Mouse (Mus musculus) stomach, postnatal 0 days (tissue): ENCODE results near the gene Ccdc14. TPM values are rescaled to one million over a fixed set of nuclear protein-coding genes. Genes with fewer than 3 reads are reported as not detected.
"Not testable (repeated sequence)": the region's sequence is repeated elsewhere in the genome, so short reads cannot be mapped to it uniquely, and the experiment has no call there.

ENCODE experiments used
- ATAC-seq: fragments of 200-750 bp; cut with Nextera tagmentation; 2 replicates; pipeline ENCODE4 v1.8.0; 2017; ENCODE audit not compliant: low FRiP score, low TSS enrichment
- DNase-seq: peaks from one replicate; pipeline ENCODE4 v3.0.0-alpha.2; 2016; ENCODE audit warnings: low spot score
- H3K27ac ChIP-seq: fragments of 300-500 bp; sonication (generic); replicated peaks from 2 replicates; pipeline ENCODE4 v1.5.1; 2014; ENCODE audit warnings: mild to moderate bottlenecking, control low read depth
- H3K27me3 ChIP-seq: fragments of 300-500 bp; sonication (generic); 2 replicates; pipeline ENCODE4 v1.6.1; 2014; ENCODE audit warnings: low read length; ENCODE audit not compliant: control insufficient read depth, insufficient read depth
- H3K36me3 ChIP-seq: fragments of 300-500 bp; sonication (generic); 2 replicates; pipeline ENCODE4 v1.6.1; 2014; ENCODE audit warnings: low read length, mixed read lengths; ENCODE audit not compliant: control insufficient read depth, insufficient read depth
- H3K4me1 ChIP-seq: fragments of 300-500 bp; sonication (generic); replicated peaks from 2 replicates; pipeline ENCODE4 v1.6.1; 2014; ENCODE audit warnings: antibody characterized with exemption; ENCODE audit not compliant: control insufficient read depth, insufficient read depth
- H3K4me2 ChIP-seq: fragments of 300-500 bp; sonication (generic); replicated peaks from 2 replicates; pipeline ENCODE4 v1.6.1; 2014; ENCODE audit warnings: low read depth, mild to moderate bottlenecking, control low read depth, moderate library complexity
- H3K4me3 ChIP-seq: fragments of 300-500 bp; sonication (generic); 2 replicates; pipeline ENCODE4 v1.5.1; 2014; ENCODE audit warnings: low read depth, low read length, control low read depth
- H3K9ac ChIP-seq: fragments of 300-500 bp; sonication (generic); 2 replicates; pipeline ENCODE4 v1.6.1; 2014; ENCODE audit warnings: mild to moderate bottlenecking, low read length, control low read depth, mixed read lengths
- H3K9me3 ChIP-seq: fragments of 300-500 bp; sonication (generic); 2 replicates; pipeline ENCODE4 v1.6.1; 2016; ENCODE audit warnings: low read length; ENCODE audit not compliant: control insufficient read depth
- CTCF ChIP-seq: IDR thresholded peaks from 2 replicates; pipeline ENCODE4 v1.5.1; 2016; ENCODE audit warnings: antibody characterized with exemption, low read depth, mild to moderate bottlenecking, moderate library complexity
- EP300 ChIP-seq: optimal IDR thresholded peaks from 2 replicates; pipeline ENCODE3; 2016; ENCODE audit warnings: antibody characterized with exemption
- WGBS: fragments of 180-500 bp; shearing (Covaris S2); extraction: QIAGEN DNeasy Blood & Tissue Kit; methylation state at CpG from one replicate; pipeline ENCODE4 v1.1.7; 2014; 5-methylcytosine and 5-hydroxymethylcytosine counted together
- polyA plus RNA-seq: library from polyadenylated mRNA; unstranded; fragments of >200 nt; fragmentation: Nextera tagmentation; extraction: Ambion mirVana; gene quantifications from 2 replicates; pipeline ENCODE4 v1.2.1, GENCODE M21; 2015

Gene Ccdc14
- polyA plus RNA-seq, 1 experiment from 2014 or later, result 1.8 TPM

- 16% methylated on average over 7 of the region's 7 CpGs for WGBS
- H3K9ac ChIP-seq, result no peak overlapping the region
- H3K36me3 ChIP-seq, result no peaks in the 10 kb centered on the region
- no peak overlapping the region for H3K27ac ChIP-seq
- peak; percentile 85 for DNase-seq
- TF ChIP-seq EP300, result no peak
- TF ChIP-seq CTCF, result peak; percentile 93
- ATAC-seq, result peak; percentile 90
- no peak overlapping the region for H3K4me2 ChIP-seq
- no peak overlapping the region for H3K4me3 ChIP-seq
- no peaks in the 10 kb centered on the region for H3K9me3 ChIP-seq
- H3K27me3 ChIP-seq, result no peaks in the 10 kb centered on the region
- no peaks in the 10 kb centered on the region for H3K4me1 ChIP-seq
These were observed 9.9 kb downstream of the Ccdc14 start for GRCm38 (mm10) chr16:34700165-34700827.

- Histone ChIP-seq H3K27ac (no peak overlapping the region), H3K27me3 (no peaks in the 10 kb centered on the region), H3K4me3 (no peak overlapping the region), H3K4me1 (no peaks in the 10 kb centered on the region), H3K4me2 (no peak overlapping the region), H3K9me3 (no peaks in the 10 kb centered on the region), H3K9ac (no peak overlapping the region), H3K36me3 (no peaks in the 10 kb centered on the region)
- WGBS, result 49% methylated on average over 6 of the region's 6 CpGs
- no peak for TF ChIP-seq CTCF
- no peak for TF ChIP-seq EP300
- no peak for DNase-seq
- 0 out of 2 replicates have a peak, but pooled peaks have one; percentile 26 for ATAC-seq
These were observed 10.4 kb downstream of the Ccdc14 start for GRCm38 (mm10) chr16:34700828-34701216.

GRCm38 (mm10) chr16:34706019-34706418 is 15.6 kb downstream of the Ccdc14 start:
- Histone ChIP-seq H3K4me3 (no peak overlapping the region), H3K9me3 (no peaks in the 10 kb centered on the region), H3K36me3 (no peaks in the 10 kb centered on the region), H3K4me2 (no peak overlapping the region), H3K9ac (no peak overlapping the region), H3K4me1 (no peaks in the 10 kb centered on the region), H3K27me3 (no peaks in the 10 kb centered on the region), H3K27ac (peak overlapping the region; percentile 88)
- DNase-seq (no peak), ATAC-seq (no peak; the same call in 1 of the 2 replicates)
- no peak for TF ChIP-seq EP300
- TF ChIP-seq CTCF, result no peak
- WGBS, result 43% methylated on average over 2 of the region's 2 CpGs

DNA sequence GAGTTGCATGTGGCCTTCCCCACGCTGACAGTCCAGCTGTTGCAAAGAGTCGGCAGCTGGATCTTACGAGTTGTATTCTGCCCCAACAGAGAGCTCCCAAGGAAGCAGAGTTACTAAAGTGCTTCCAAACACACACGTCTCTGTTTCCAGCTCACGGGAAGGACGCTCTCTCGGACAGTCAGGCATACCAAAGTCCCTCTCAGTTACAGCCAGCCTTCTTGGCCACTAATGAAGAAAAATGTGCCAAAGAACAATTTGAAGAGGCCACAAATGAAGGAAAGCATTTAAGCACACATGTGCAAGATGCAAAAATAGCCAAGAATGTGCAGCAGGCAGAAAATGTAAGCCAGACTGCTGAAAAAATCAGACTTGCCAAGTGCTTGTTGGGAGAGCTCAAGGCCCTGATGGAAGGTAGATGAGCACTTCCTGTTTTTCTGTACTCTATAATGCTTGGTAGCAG is 16.1 kb downstream of the Ccdc14 start:
- DNase-seq (no peak), ATAC-seq (peak; percentile 56; the same call in 1 of the 2 replicates)
- Histone ChIP-seq H3K9me3 (no peaks in the 10 kb centered on the region), H3K27me3 (no peaks in the 10 kb centered on the region), H3K27ac (peak overlapping the region; percentile 88), H3K9ac (no peak overlapping the region), H3K4me2 (no peak overlapping the region), H3K36me3 (no peaks in the 10 kb centered on the region), H3K4me3 (no peak overlapping the region), H3K4me1 (no peaks in the 10 kb centered on the region)
- TF ChIP-seq CTCF (no peak), EP300 (peak; percentile 11)
- 51% methylated on average over 7 of the region's 7 CpGs for WGBS

DNA sequence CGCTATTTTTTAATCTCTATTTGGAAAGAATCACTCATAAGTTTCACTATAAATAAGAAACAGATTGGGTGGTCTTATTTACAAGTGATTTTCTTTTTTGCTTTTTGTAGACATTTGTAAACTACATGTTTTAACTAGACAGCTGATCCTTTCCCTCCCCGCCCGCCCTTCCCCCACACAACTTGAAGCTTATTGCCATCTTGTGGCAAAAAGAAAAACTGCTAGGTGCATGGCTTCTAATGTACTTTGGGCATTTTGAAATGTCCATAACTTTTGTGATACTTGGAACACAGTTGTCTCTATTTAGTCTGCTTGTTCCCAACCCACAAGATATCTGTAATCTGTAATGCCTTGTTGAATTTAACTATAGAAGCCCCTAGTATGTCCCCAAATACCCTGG is 21.1 kb downstream of the Ccdc14 start:
- TF ChIP-seq EP300, result no peak
- peak; percentile 72 for TF ChIP-seq CTCF
- no peak overlapping the region for H3K4me3 ChIP-seq
- no peak for ATAC-seq
- no peak overlapping the region for H3K9ac ChIP-seq
- H3K27me3 ChIP-seq, result no peaks in the 10 kb centered on the region
- H3K4me2 ChIP-seq, result no peak overlapping the region
- no peaks in the 10 kb centered on the region for H3K4me1 ChIP-seq
- H3K27ac ChIP-seq, result no peak overlapping the region
- H3K36me3 ChIP-seq, result no peaks in the 10 kb centered on the region
- peak; percentile 26 for DNase-seq
- WGBS, result 68% methylated on average over 3 of the region's 3 CpGs
- H3K9me3 ChIP-seq, result no peaks in the 10 kb centered on the region

DNA sequence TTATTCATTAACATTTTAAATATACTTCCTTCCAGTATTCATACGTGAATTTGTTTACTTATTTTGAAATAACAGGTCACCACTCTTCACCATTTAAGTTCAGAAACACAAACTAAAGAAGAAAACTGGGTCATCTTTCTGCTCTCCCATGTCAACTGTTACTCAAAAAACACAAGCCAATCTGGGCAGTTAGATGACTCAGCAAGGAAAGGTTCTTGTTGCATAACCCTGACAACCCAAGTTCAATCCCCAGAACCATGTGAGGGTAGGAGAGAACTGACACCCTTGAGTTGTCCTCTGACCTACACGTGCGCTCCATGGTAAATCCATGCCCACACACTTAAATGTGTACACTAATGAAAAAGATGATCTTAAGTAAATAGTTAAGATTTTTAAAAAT is 34.7 kb downstream of the Ccdc14 start:
- TF ChIP-seq EP300 (no peak), CTCF (no peak)
- Histone ChIP-seq H3K9ac (no peak overlapping the region), H3K9me3 (no peaks in the 10 kb centered on the region), H3K27ac (no peak overlapping the region), H3K4me1 (no peaks in the 10 kb centered on the region), H3K36me3 (0 out of 2 replicates have a peak, but pooled peaks cover 3% of the 10 kb centered on the region), H3K4me3 (no peak overlapping the region), H3K27me3 (no peaks in the 10 kb centered on the region), H3K4me2 (no peak overlapping the region)
- DNase-seq, result no peak
- 88% methylated on average over 3 of the region's 3 CpGs for WGBS
- ATAC-seq, result no peak

- H3K9ac ChIP-seq, H3K4me2 ChIP-seq, DNase-seq, H3K27me3 ChIP-seq, ATAC-seq, H3K27ac ChIP-seq, H3K9me3 ChIP-seq, H3K36me3 ChIP-seq, H3K4me3 ChIP-seq, H3K4me1 ChIP-seq: not testable (repeated sequence)
These were observed 38.2 kb downstream of the Ccdc14 start for GRCm38 (mm10) chr16:34728610-34729009.
